Mouse (Mus musculus) kidney, adult 2 months (tissue): ENCODE measurements around the gene Flywch1. TPM values are rescaled to one million over a fixed set of nuclear protein-coding genes. Genes with fewer than 3 reads are reported as not detected.

ENCODE experiments used
- DNase-seq: peaks from one replicate; pipeline ENCODE4 v3.0.0; 2021
- H3K27ac ChIP-seq: fragments of 200-500 bp; 2 replicates; pipeline ENCODE4 v1.5.1; 2012; ENCODE audit warnings: low read depth, low read length, control low read depth, inconsistent platforms; ENCODE audit not compliant: insufficient read depth
- H3K27me3 ChIP-seq: fragments of 200-500 bp; replicated peaks from 2 replicates; pipeline ENCODE4 v1.6.1; 2012; ENCODE audit warnings: mild to moderate bottlenecking, moderate library complexity, low read length, inconsistent platforms; ENCODE audit not compliant: control insufficient read depth, insufficient read depth
- H3K36me3 ChIP-seq: fragments of 200-500 bp; 2 replicates; pipeline ENCODE4 v1.6.1; 2012; ENCODE audit warnings: mild to moderate bottlenecking, moderate library complexity, low read length, inconsistent platforms; ENCODE audit not compliant: control insufficient read depth, insufficient read depth
- H3K4me1 ChIP-seq: fragments of 200-500 bp; 2 replicates; pipeline ENCODE4 v1.6.1; 2011; ENCODE audit warnings: low read length; ENCODE audit not compliant: control insufficient read depth, insufficient read depth
- H3K4me3 ChIP-seq: fragments of 200-500 bp; 2 replicates; pipeline ENCODE4 v1.5.1; 2011; ENCODE audit warnings: mild to moderate bottlenecking, low read depth, low read length, control low read depth; ENCODE audit not compliant: insufficient read depth
- CTCF ChIP-seq: fragments of 200-500 bp; conservative IDR thresholded peaks from 2 replicates; pipeline ENCODE4 v1.5.1; 2011; ENCODE audit warnings: low read depth, mild to moderate bottlenecking, control low read depth, low read length, moderate library complexity, mixed read lengths; ENCODE audit not compliant: insufficient read depth, insufficient read length
- POLR2A ChIP-seq: fragments of 200-500 bp; IDR thresholded peaks from one replicate; pipeline ENCODE4 v1.6.1; 2011; ENCODE audit warnings: low read depth, low read length, control low read depth
- WGBS: fragments of 180-500 bp; shearing (Covaris S2); methylation state at CpG from one replicate; pipeline ENCODE4 v1.1.7; 2018; 5-methylcytosine and 5-hydroxymethylcytosine counted together
- polyA plus RNA-seq: library from polyadenylated mRNA; depleted of rRNA; stranded (reverse); fragments of >200 nt; gene quantifications from 2 replicates; pipeline ENCODE4 v1.2.3, GENCODE M21; 2012

Flywch1 gene
- polyA plus RNA-seq, 1 experiment, result 41.7 TPM

DNA sequence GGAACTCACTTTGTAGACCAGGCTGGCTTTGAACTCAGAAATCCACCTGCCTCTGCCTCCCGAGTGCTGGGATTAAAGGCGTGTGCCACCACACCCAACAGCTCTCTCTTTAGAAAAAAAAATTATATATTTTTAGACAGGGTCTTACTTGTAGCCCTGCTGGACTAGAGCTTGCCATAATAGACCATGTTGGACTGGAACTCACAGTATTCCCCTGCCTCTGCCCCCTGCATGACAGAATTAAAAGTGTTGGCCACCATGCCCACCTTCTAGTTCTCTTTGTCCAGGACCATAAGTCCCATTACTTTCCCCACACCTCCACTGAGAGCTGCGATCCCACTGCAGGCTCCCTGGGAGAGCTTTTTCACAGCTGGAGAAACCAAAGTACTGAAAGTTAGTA, 23.9 kb downstream of the Flywch1 start:
- Histone ChIP-seq H3K27ac (no peak overlapping the region), H3K4me1 (no peaks in the 10 kb centered on the region), H3K27me3 (peaks cover 4% of the 10 kb centered on the region; the same call in 1 of the 2 replicates), H3K4me3 (no peak overlapping the region), H3K36me3 (no peaks in the 10 kb centered on the region)
- TF ChIP-seq POLR2A (no peak), CTCF (no peak)
- WGBS, result 90% methylated on average over 3 of the region's 3 CpGs
- no peak for DNase-seq

DNA sequence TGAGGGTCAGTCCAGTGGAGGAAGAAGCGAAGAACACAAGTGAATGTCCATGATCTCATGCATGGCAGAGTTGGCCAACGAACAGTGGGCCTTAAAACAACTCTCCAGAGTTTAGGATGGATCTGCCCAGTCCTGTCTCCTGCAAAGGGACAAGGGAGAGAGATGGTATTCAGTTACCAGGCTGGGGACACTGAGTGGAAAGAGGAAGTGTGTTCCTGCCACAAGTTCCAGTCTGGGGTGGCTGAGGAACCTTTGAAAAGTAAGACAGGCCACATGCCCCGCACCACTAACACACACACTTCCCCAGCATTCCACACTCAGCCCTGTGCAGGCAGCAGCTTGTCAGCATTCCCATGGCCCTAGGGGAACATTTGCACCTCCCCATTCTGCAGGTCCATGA, 24.6 kb downstream of the Flywch1 start:
- no peak overlapping the region for H3K4me3 ChIP-seq
- no peak for TF ChIP-seq CTCF
- TF ChIP-seq POLR2A, result no peak
- WGBS, result 85% methylated on average over 3 of the region's 3 CpGs
- H3K27ac ChIP-seq, result no peak overlapping the region
- H3K27me3 ChIP-seq, result peaks cover 4% of the 10 kb centered on the region; the same call in 1 of the 2 replicates
- H3K4me1 ChIP-seq, result no peaks in the 10 kb centered on the region
- no peaks in the 10 kb centered on the region for H3K36me3 ChIP-seq
- no peak for DNase-seq

DNA sequence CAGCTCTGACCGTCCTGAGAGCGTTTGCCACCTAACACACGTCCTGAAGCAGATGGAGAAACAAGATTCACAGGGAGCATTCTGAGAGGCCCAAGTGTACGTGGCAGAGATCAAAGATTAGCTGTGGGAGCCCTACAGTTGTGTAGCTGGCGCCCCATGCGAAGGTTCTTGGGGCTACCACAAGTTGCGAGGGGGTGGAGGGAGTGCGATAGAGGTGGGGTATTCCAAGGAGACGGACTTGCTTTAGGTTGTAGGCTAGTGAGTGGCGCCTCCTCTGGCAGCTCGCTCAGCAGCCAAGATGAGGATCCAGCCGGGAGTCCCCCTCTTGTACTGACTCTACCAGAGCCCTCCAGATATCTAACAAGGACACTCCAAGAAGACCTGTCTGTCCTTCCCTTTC, 25.1 kb downstream of the Flywch1 start:
- H3K27ac ChIP-seq, result no peak overlapping the region
- H3K4me1 ChIP-seq, result no peaks in the 10 kb centered on the region
- no peaks in the 10 kb centered on the region for H3K36me3 ChIP-seq
- peaks cover 4% of the 10 kb centered on the region; the same call in 1 of the 2 replicates for H3K27me3 ChIP-seq
- TF ChIP-seq CTCF, result no peak
- TF ChIP-seq POLR2A, result no peak
- no peak overlapping the region for H3K4me3 ChIP-seq
- 32% methylated on average over 12 of the region's 12 CpGs for WGBS
- no peak for DNase-seq

DNA sequence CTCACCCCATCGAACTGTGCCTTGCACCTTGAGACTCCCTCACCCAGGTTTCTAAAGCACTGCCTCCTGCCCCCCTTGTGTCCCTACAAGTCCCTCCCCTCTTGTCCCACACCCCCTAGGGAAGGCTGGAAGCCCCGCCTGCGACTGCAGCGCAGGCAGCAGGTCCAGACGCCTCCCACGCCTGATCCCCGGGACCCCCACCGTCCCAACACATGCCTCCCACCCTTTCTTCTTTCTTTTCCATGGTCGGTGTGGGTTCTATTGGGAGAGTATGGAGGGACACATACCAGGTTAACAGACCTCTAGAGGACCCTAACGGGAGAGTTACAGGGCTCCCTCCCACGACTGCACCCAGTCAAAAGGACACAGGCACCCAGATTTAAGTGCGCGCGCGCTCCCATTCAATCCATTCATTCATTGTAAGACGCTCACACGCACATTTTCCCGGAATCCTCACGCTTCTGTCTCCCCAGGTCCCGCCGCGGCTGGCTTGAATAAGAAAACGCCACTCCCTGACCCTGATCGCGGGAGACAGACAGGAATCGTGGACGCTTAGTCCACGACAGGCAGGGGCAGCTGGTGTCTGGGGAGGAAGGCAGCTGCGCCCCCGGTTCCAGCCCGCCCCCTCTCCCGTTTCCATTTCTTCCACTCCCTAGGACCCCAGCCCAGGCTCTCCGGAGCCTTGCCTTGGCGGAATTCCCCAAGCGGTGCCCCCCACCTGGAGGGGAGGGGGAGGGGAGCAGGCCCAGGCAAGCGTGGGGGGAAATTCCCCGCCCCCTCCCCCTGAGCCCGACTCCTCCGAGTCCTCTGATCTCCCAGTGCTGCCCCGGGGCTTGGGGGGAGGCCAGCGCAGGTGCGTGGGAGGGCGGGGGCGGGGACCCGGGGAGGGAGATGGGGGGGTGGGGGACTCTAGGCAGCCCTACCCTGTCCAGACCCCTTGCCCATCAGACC, 25.8 kb downstream of the Flywch1 start, which contains the start of gene Kremen2:
Gene Kremen2 (minus strand): TSS at position 533 of the 951 bp plus-strand sequence.
- WGBS, result 1% methylated on average over 45 of the region's 45 CpGs
- no peak for TF ChIP-seq POLR2A
- TF ChIP-seq CTCF, result no peak
- no peak for DNase-seq
- Histone ChIP-seq H3K27ac (no peak within 1 kb of the TSS), H3K4me3 (no peak within 1 kb of the TSS), H3K27me3 (peaks cover 4% of the 10 kb centered on the region; the same call in 1 of the 2 replicates), H3K36me3 (no peaks in the 10 kb centered on the region), H3K4me1 (no peaks in the 10 kb centered on the region)

DNA sequence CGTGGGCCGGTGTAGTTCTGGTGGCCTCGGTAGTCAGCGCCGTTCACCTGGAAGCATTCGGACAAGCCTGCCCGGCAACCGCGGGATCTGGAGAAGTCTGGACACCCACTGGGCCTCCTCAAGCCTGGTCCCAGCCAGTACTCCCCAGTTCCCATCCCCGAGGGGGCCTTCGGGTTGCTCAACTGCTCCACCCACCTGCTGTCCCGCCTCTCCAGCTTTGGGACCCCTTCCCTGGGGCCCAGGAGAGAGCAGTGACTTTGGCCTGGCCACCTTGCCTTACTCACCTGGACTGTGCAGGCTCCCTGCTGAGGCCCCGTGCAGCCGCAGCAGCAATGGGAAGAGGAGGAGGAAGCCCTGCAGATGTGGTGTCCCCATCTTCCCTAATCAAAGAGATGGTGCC, 26.8 kb downstream of the Flywch1 start:
- WGBS, result 16% methylated on average over 14 of the region's 14 CpGs
- no peaks in the 10 kb centered on the region for H3K4me1 ChIP-seq

DNA sequence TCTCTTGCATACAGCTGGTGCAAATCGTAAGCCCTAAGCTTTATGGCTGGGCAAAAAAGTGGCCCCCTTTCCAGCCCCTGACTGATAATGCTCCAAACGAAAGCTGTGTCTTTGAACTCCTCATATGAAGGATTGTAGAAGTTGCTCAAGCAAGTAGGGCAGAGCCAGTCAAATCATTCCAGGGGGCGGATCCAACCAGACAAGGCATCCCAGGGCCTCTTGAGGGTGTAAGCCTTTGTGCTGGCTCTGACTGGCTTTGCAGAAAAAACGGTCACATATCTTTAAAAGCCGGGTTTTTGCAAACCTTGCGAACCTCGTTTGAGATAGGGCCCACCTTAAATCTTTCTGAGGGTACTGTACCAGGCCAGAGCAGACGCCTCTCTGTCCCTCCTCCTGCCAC, 27.3 kb downstream of the Flywch1 start:
- Histone ChIP-seq H3K27me3 (peaks cover 4% of the 10 kb centered on the region; the same call in 1 of the 2 replicates), H3K36me3 (no peaks in the 10 kb centered on the region), H3K4me3 (no peak overlapping the region), H3K4me1 (no peaks in the 10 kb centered on the region), H3K27ac (no peak overlapping the region)
- WGBS, result 72% methylated on average over 8 of the region's 8 CpGs
- TF ChIP-seq POLR2A (no peak), CTCF (no peak)
- no peak for DNase-seq

More for the DNA sequence above, 26.8 kb downstream of the Flywch1 start:
- Histone ChIP-seq H3K36me3 (no peaks in the 10 kb centered on the region), H3K4me3 (no peak overlapping the region), H3K27ac (no peak overlapping the region), H3K27me3 (peaks cover 4% of the 10 kb centered on the region; the same call in 1 of the 2 replicates)
- DNase-seq, result no peak
- no peak for TF ChIP-seq POLR2A
- TF ChIP-seq CTCF, result no peak

DNA sequence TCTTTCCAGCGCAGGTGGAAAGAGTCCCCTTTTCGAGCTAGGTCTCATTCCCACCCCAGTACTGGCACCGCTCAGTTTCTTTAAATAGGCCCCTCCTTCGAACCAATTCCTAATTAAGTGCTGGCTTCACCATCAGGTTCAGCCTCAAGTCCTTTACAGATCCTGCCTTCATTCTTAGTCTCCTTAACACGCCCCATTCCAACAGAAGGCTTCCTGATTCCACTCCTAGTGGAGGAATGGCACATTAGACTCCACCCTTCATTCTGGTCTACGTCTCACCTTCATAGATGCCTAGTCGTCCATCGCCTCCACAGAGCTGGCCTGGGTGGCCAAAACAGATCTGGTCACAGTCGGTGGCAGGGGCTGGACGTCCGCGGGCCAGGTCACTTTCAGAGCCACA, 28.5 kb downstream of the Flywch1 start:
- Histone ChIP-seq H3K36me3 (no peaks in the 10 kb centered on the region), H3K27me3 (peaks cover 4% of the 10 kb centered on the region; the same call in 1 of the 2 replicates), H3K4me1 (no peaks in the 10 kb centered on the region), H3K4me3 (no peak overlapping the region), H3K27ac (no peak overlapping the region)
- TF ChIP-seq POLR2A (no peak), CTCF (no peak)
- no peak for DNase-seq
- 74% methylated on average over 12 of the region's 12 CpGs for WGBS
